Mouse (Mus musculus): Measurements from ENCODE around the gene Pld6.
A peak's percentile ranks its signal among the peaks of the same experiment; 100 is the strongest.

The Pld6 gene

DNA sequence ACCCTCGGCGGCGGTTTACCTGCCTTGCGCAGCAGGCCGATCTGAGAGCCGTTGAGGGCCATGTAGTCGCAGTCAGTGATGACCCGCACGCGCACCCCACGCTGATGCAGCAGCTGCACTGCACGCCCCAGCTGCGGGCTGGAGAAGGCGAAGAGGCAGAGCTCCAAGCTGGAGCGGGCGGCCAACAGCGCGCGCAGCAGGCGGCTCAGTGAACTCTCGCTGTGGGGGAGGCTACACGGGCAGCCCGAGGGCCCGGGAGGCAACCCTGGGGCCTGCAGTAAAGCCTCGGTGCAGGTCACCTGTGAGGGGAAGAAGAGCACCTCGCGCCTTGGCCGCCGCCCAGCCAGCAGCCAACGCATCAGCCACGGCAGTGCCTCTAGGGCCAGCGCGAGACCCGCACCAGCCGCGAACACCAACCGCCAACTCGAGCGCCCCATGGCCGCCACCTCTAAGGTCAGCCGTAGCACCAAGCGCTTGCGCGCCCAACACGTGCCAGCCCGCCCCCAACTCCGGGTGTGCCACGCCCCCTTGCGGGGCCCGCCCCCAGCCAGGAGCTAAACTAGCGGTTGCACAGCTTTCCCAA, at the start of gene Pld6:
Gene Pld6 (minus strand): TSS at position 447 of the 583 bp plus-strand sequence.
- DNase-seq: peak; percentile 61 to 66

DNA sequence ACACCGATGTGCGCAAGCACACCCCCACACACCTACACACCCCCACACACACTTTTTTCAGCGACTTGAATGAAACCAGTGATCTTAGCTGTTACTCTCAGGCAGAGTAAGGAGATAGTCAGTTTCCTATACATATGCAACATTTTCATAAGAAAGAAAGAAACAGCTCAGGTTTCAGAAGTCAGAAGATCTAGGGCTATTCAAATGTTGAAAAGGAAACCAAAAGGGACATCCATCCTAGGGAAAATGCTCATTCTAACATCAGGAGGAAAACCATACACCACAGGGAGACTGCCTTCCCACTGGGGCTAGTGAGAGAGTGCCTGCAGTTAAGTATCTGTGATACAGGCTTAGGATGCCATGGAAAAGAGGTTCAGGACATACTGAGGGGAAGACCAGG, 34.2 kb upstream of the Pld6 start:
- DNase-seq: no peak

DNA sequence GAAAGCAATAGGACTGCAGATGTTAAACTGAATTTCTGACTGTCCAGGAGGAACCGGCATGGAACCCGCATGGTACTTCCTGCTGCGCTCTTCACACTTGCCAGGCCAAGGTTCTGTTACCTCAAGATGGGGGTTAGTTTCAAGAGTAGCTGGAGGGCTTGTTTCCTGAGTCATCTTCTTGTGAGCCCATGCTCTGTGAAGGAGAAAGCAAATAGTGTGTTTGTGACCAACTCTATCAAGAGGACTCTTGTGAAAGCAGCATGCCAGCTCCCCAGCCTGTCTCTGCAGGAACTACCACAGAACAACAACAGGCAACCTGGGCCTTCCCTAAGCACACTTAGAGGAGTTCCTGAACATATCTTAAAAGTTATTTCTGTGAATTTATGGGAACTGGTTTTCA, 30.5 kb upstream of the Pld6 start:
- no peak for DNase-seq

DNA sequence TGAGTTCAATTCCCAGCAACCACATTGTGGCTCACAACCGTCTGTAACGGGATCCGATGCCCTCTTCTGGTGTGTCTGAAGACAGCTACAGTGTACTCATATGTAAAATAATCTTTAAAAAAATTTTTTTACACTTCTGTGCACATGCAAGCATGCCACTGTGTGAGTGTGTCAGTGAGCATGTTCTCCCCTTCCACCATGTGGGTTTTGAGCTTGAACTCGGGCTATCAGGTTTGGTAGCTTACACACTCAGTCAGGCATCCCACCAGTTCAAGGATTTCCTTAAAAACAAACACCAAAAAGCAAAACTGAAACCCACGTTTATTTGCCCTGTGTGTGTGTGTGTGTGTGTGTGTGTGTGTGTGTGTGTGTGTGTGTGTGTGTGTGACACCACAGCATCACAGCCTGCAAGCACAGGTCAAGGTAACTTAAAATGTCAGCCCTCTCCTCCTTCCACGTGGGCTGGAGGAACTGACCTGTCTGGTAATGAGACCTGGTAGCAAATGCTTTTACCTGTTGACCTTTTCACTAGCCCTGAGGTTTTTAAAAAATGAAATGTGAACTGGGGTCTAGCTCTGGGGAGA, 28.1 kb upstream of the Pld6 start:
- no peak for DNase-seq

DNA sequence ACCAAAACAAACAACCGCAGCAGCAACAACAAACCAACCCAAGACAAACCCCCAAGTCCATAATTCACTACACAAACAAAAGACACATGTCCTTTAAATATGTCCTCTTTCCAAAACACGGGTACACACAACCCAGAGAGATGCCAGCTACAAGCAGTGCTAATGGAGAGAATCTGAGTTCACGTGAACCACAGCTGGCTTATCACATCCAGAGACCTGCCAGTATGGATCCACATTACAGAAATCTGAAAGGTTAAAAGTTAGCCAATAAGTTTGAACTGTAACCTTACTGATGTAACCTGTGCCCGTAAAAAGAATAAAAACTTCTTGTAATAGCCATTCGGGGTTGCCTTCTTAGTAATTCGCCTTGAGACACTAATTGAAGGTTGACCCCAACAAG, 27.5 kb upstream of the Pld6 start:
- DNase-seq: no peak

DNA sequence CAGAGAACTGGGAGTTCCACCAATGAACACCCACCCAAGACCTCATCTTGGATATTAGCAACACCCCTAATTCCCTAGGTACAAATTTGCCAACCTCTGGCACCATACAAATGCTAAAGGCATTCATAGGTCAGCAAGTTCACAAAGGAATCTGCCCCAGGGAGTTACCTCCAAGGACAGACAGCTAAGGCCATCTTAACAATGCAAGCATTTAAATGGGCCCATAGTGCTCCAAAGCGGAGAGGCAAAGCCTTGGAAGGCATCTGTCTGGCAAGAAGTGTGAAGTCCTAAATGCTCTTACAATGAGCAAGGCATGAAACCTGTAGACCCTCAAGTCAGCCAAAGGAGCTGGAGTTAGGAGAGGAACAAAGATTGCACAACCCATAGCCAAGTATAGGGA, 26.9 kb upstream of the Pld6 start:
- no peak for DNase-seq

DNA sequence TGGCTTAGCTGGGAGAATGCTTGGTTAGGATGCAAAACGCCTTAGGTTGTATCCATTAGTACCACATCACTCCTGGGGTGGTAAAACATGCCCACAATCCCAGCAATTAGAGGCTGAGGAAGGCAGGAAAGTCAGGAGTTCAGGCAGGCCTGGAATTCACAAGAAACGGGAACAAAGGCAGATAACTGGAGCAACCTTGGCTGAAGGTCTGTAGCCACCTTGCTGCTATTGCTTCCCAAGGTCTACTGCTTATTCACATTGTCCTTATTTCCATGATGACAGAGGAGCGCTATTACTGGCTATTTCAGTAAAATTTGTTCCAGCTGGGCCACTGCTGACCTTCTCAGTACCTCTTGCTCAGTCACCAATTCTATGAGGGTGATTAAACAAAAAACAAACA, 25.8 kb upstream of the Pld6 start:
- no peak for DNase-seq

DNA sequence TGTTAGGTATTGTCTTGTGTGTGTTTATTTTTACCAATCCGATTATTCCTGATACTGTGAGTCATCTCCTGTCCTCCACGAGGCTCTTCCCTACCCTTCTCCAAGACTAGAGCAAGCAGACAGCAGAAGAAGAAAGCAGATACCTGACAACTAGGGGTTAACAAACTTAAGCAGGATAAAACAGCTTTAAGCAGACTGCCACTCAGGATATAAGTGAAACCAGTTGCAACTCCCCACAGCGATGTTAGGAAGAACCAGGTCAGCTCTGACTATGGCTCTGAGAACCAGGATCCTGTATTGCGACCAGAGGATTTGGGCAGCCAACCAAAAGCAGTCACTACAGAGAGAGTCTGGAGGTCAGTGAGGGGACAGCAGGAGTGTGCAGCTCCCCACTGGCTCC, 23.8 kb upstream of the Pld6 start:
- DNase-seq: no peak

DNA sequence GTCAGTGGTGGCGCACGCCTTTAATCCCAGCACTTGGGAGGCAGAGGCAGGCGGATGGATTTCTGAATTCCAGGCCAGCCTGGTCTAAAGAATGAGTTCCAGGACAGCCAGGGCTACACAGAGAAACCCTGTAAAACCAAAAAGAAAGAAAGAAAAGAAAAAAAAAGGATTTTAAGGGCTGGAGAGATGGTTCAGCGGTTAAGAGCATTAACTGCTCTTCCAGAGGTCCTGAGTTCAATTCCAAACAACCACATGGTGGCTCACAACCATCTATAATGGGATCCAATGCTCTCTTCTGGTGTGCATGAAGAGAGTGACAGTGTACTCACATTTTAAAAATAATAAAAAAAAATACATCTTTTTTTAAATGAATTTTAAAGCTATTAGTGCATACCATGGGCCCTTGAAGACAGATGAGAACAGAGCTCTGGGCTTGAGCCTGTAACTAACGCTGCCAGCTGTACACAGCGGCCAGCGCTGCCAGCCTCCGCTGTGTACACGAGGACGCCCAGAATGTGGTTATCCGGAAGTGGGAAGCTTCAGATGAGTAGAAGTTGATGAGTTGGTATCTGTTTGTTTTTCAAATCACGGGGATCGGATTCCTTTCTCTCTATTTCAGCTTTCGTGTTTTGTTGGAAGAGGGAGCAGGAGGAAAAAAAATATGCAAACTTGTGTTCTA, 23.2 kb upstream of the Pld6 start:
- no peak for DNase-seq

DNA sequence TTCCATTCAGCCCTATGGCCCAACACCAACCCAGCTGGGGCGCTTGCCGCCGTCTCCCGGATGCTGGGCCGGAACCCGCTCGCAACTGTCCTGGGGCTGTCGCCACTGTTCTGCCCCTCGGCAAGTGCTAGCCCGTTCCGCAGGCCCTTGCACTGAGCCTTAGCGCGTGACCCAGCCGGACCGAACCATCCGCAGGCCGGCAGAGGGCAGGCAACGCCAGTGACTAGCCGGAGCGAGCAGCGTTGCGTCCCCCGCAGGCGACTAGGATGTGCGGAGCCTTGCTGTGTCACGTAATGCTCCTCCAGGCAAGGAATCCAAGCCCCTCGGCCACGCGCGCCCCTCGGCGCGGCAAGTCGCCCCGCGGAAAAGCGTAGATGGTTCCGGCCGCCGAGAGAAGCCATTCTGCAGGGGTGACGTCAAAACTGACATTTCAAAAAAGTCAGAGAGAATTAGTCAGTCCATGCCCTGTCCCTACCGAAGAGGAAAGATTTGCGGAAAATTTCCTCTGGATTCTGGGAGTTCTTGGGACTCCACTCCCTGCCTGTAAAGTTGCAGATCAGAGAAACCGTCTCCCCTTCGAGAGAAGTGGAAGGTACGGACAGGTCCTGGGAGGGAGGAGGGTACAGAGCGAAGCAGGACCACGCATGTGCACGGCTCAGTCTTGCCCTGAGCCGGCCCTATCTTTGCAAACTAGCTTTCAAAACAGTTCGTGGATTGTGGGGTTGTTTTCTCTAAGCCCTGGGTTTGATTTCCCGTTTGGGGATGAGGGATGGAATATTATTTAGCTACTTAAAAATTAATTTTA, 22.4 kb upstream of the Pld6 start, which contains the start of gene Flcn:
Gene Flcn (minus strand): TSS at position 347 of the 805 bp plus-strand sequence.
- DNase-seq: peak; percentile 90 to 93

DNA sequence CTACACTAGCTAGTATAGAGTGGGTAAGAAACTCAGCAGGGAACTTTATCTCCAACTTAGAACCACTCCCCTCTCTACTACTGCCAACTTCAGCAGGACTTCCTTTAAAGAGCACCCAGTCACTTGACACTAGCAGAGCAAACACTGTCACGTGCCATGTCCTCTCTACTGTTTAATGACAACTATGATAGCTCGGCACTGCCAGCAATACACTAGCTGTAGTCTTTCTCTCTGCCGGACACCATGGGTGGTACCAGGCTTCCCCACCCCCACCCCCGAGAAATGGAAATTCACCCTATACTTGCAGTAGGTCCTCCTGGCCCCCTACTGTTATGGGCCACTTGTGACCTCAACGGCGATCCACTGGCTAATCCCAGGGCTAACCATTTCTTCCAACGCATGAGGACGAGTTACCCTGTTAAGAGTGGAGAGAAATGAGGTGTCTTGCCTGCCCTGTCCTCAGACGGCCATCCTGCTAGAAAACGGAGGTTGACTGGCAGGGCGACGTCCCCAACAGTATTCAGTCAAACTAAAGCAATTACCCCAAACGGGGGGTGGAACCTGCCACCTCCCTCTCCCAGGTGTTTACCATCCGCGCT, 21.7 kb upstream of the Pld6 start:
- peak in 1 of 2 experiments; percentile 54 for DNase-seq

DNA sequence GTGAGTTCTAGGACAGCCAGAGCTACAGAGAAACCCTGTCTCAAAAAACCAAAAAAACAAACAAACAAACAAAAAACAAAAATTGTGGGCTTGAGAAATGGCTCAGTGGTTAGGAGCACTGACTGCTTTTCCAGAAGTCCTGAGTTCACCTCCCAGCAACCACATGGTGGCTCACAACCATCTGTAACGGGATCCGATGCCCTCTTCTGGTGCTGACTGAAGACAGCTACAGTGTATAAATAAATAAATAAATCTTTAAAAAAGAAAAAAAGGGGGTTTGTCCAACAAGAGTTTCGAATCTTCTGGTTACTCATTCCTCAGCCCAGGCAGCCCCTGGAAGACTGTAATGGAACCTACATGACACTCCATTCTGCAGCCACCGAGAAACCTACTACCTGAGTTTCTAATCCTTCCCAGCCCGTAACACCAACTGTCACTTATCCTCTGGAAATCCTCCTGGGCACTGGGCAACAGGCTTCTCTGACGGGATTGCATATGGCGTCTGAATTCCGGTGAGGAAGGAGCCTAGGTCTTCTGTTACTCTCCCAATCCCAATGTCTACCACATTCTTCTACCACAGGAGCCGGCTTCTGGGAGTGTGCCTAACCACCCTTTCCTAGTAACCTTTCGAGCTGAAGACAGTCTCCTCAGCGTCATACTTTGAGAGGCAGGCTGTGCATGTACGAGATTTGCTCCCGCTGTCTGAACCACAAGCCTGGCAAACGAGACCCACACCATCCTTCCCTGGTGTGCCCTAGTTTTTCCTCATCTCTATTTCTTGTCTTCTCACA, 20.9 kb upstream of the Pld6 start:
- no peak for DNase-seq

DNA sequence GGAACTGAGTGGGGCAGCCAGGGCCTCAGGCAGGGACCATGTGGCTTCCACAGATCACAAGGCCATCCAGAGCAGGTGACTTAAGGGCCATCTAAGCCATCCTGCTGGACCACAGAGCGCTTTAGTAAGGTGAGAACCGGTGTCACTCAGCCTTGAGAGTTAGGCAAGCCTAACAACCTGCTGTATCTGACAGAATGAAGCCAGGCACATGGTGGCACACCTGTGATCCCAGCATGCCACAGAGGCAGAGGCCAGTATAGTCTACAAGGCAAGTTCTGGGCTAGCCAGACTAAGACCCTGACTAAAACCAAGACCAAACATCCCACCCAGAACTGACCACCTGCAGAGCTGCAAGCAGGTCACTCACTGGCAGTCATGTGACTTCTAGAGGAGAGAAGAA, 18.2 kb upstream of the Pld6 start:
- no peak for DNase-seq

DNA sequence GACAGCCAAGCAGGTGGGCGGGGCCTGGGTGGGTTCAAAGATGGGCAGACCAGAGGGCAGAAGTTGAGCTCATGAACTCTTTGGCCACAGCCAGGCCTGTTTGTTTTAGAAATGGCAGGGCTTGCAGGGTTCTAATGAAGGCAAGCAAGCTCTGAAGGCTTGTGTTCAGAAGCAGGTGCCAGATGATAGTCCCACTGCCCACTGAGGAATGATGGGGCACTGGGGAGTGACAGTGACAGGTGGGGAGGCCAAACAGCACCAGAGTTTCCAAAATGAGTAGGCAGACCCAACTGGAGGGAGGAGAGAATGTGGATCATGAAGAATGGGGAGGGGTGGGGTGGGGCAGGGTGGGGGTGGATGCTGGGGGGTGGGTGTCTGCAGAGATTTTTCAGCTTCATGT, 17.8 kb upstream of the Pld6 start:
- no peak for DNase-seq

DNA sequence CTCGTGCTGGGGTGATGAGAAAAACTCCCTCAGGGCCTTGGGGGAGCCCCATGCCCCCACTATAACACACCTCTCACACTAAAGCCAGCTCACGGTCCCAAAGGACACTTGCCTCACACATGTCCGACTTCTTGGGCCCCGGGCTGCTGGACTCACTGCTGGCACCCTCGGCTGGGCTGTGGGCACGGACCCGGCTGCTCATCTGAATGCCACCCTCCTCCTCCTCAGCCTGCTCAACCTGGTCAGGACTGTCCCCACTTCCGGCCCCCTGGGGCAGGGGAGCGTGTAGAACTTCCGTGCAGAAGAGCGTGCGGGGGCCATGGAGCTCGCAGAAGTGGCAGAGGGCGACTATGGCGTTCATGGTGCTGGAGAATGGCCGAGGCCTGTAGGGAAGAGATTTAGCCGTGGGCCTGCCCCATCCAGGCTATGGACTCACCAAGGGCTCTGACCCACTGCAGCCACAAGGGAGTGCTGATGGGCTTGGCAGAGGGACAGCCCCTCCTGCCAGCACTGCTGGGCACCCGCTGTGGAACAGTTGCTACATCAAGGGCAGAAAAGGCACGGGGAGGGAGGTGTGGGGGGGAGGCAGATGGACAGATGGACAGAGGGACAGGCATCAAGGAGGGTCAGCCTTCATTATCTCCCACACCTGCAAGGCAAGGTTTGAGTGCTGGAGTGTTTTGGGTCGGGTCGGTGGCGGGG, 17.1 kb upstream of the Pld6 start:
- no peak for DNase-seq

DNA sequence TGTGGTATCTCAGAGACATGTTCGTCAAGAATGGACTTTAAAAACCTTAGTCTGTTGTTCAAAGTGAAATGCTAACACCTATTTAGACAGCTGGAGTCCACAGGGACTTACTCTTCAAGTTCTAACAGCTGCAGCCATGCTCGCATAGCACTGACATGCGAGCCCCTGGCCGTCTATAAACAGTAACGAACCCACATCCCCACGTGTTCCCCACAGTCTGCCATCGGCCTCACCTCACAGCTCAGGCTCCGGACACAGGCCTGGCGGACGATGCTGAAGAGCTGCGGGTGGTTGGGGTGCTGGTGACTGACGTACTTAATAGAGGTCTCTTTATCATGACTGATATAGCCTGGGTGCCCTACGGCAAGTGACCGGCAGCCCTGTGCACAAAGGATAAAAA, 16.1 kb upstream of the Pld6 start:
- DNase-seq: no peak

DNA sequence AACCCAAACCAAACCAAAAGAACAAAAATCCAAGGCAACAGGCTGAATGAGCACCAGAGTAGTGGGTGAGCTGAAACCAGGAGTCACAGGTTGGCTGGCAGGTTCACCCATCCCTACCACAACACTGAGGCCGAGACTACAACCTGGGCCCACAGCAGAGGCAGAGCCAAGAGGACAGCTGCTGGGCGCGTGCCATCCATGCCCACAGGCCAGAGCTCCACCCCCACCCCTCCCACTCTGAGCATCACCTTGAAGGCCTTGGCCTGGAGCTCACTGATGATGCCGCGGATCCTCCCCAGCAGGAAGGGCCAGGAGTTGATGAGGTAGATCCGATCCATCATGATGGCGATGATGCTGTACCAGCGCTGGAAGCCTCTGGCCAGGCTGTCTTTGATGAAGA, 14.4 kb upstream of the Pld6 start:
- DNase-seq: no peak

DNA sequence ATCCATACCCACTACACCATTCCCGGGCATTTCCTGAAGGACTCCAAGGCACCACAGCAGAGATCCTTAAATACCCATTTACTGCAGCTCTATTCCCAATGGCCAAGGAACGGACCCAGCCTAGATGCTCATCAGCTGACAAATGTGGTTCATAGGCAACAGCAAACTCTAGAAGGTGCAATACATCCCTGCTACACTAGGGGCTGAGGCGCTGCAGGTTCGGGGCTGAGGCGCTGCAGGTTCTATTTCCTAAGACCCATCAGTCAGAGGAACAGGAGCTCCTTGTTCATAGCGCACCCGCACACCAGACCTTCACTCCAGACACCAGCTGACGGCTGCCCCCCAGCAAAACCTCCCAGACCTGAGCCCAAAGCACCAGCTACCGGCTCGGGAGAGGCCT, 13.0 kb upstream of the Pld6 start:
- DNase-seq: peak; percentile 22 to 30

DNA sequence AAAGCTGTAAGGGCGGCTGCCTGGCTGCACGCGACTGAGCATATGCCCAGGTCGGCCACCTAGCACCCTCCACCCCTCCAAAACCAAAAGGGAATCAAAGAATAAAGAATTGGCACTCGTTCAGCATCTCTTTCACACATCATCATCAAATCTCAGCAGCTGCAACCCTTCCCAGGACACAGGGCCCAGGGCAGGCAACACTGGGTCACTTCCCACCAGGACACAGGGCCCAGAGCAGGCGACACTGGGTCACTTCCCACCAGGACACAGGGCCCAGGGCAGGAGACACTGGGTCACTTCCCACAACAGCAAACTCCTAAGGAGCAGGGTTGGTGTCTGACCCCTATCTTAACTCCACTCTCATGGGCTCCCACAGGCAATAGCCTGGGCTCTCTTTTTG, 5.9 kb upstream of the Pld6 start:
- no peak for DNase-seq

DNA sequence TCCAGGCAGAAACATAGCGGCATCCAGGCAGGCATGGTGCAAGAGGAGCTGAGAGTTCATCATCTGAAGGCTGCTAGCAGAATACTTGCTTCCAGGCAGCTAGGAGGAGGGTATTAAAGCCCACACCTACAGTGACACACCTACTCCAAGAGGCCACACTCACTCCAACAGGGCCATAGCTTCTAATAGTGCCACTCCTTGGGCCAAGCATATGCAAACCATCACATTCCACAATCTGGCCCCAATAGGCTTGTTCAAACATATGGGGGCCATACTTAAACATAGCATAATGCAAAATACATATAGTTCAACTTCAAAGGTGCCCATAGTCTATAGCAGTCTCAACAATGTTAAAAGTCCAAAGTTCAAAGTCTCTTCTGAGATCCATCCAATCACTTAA, 1.9 kb upstream of the Pld6 start:
- DNase-seq: no peak

DNA sequence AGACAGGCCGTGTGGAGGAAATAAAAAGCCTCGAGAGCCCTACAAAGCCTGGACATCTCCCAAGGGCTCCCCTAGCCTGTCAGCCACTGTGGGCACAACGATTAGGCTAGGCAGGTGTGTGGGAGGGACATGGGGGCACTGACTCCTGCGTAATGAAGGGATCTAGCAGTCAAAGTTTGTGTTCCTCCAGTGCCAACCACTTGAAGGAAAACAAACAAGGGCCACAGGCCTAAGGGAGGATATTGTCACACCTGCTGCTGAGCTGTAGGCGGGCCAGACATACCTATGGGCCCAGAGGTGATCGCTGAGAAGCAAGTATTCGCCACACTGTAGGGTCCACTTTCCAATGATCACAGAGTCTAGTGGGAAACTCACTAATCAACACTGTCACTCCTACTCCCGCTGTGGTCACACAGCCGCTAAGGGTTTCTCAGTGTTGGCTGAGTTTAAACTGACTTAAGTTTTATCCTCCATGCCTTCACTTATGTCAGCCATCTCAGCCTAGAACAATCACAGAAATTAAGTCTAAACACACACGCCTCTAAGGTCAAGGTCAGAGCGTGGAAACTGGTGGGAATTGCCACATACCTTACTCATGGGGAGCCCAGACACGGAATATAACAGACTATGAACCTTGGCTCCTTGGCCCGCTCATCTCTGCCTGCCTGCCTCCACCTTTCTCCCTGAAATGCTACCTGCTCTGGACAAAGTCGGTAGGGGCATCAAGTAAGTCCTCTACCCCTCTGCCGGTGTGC, 824 bp downstream of the Pld6 start:
- no peak for DNase-seq
